Mouse (Mus musculus) stomach, embryonic 15.5 days (tissue): ENCODE measurements at regions not wholly inside any gene's neighbourhood (a gene's known extent, or its start where the extent isn't known, plus 50 kb on each side); places are given as distances from the start of the nearest gene placed in this dataset.

ENCODE experiments used
- ATAC-seq: fragments of 200-750 bp; cut with Nextera tagmentation; 2 replicates; pipeline ENCODE4 v1.8.0; 2017; ENCODE audit warnings: low read depth, moderate number of reproducible peaks, moderate TSS enrichment; ENCODE audit not compliant: insufficient read depth, low FRiP score
- H3K27ac ChIP-seq: fragments of 300-500 bp; sonication (generic); 2 replicates; pipeline ENCODE4 v1.5.1; 2015; ENCODE audit warnings: mild to moderate bottlenecking, inconsistent platforms
- H3K27me3 ChIP-seq: fragments of 300-500 bp; sonication (generic); replicated peaks from 2 replicates; pipeline ENCODE4 v1.6.1; 2015; ENCODE audit warnings: inconsistent platforms
- H3K36me3 ChIP-seq: fragments of 300-500 bp; sonication (generic); 2 replicates; pipeline ENCODE4 v1.6.1; 2015; ENCODE audit warnings: inconsistent platforms
- H3K4me1 ChIP-seq: fragments of 300-500 bp; sonication (generic); 2 replicates; pipeline ENCODE4 v1.6.1; 2015; ENCODE audit warnings: inconsistent platforms
- H3K4me2 ChIP-seq: fragments of 300-500 bp; sonication (generic); 2 replicates; pipeline ENCODE4 v1.6.1; 2015; ENCODE audit warnings: mild to moderate bottlenecking, inconsistent platforms
- H3K4me3 ChIP-seq: fragments of 300-500 bp; sonication (generic); replicated peaks from 2 replicates; pipeline ENCODE4 v1.5.1; 2015; ENCODE audit warnings: inconsistent platforms
- H3K9ac ChIP-seq: fragments of 300-500 bp; sonication (generic); 2 replicates; pipeline ENCODE4 v1.6.1; 2015; ENCODE audit warnings: inconsistent platforms
- H3K9me3 ChIP-seq: fragments of 300-500 bp; sonication (generic); 2 replicates; pipeline ENCODE4 v1.6.1; 2016; ENCODE audit warnings: inconsistent platforms
- WGBS: fragments of 180-500 bp; shearing (Covaris S2); methylation state at CpG from one replicate; pipeline ENCODE4 v1.1.7; 2015; 5-methylcytosine and 5-hydroxymethylcytosine counted together

GRCm38 (mm10) chr13:57169621-57170020 lies 273.8 kb upstream of the Trpc7 start:
- no peak for ATAC-seq
- 79% methylated on average over 2 of the region's 2 CpGs for WGBS
- Histone ChIP-seq H3K27ac (no peak overlapping the region), H3K27me3 (no peaks in the 10 kb centered on the region), H3K4me1 (no peaks in the 10 kb centered on the region), H3K36me3 (no peaks in the 10 kb centered on the region), H3K9ac (no peak overlapping the region), H3K4me2 (no peak overlapping the region), H3K4me3 (no peak overlapping the region), H3K9me3 (no peaks in the 10 kb centered on the region)

GRCm38 (mm10) chr13:57165367-57165766 lies 269.6 kb upstream of the Trpc7 start:
- no peak for ATAC-seq
- H3K9ac ChIP-seq: no peak overlapping the region
- no peak overlapping the region for H3K4me3 ChIP-seq
- H3K4me2 ChIP-seq: no peak overlapping the region
- H3K4me1 ChIP-seq: no peaks in the 10 kb centered on the region
- H3K36me3 ChIP-seq: no peaks in the 10 kb centered on the region
- 89% methylated on average over 2 of the region's 2 CpGs for WGBS
- H3K27ac ChIP-seq: no peak overlapping the region
- H3K9me3 ChIP-seq: no peaks in the 10 kb centered on the region
- no peaks in the 10 kb centered on the region for H3K27me3 ChIP-seq

- Histone ChIP-seq H3K9me3 (no peaks in the 10 kb centered on the region), H3K27me3 (no peaks in the 10 kb centered on the region), H3K27ac (no peak overlapping the region), H3K4me1 (no peaks in the 10 kb centered on the region), H3K36me3 (no peaks in the 10 kb centered on the region), H3K4me3 (no peak overlapping the region), H3K4me2 (no peak overlapping the region), H3K9ac (no peak overlapping the region)
- ATAC-seq: no peak
- 56% methylated on average over 5 of the region's 5 CpGs for WGBS
These were observed 257.0 kb upstream of the Trpc7 start for GRCm38 (mm10) chr13:57152787-57153186.

- Histone ChIP-seq H3K9ac (no peak overlapping the region), H3K27ac (no peak overlapping the region), H3K4me2 (no peak overlapping the region), H3K27me3 (no peaks in the 10 kb centered on the region), H3K4me1 (peaks cover 3% of the 10 kb centered on the region; the same call in 1 of the 2 replicates), H3K36me3 (no peaks in the 10 kb centered on the region), H3K4me3 (no peak overlapping the region), H3K9me3 (no peaks in the 10 kb centered on the region)
- ATAC-seq: no peak
- 29% methylated on average over 2 of the region's 2 CpGs for WGBS
These were observed 251.8 kb upstream of the Trpc7 start for GRCm38 (mm10) chr13:57147623-57148022.

- no peak for ATAC-seq
- Histone ChIP-seq H3K4me1 (peaks cover 3% of the 10 kb centered on the region; the same call in 1 of the 2 replicates), H3K9me3 (no peaks in the 10 kb centered on the region), H3K9ac (no peak overlapping the region), H3K4me3 (no peak overlapping the region), H3K27ac (no peak overlapping the region), H3K36me3 (no peaks in the 10 kb centered on the region), H3K27me3 (no peaks in the 10 kb centered on the region), H3K4me2 (no peak overlapping the region)
- WGBS: 48% methylated on average over 4 of the region's 4 CpGs
These were observed 250.9 kb upstream of the Trpc7 start for GRCm38 (mm10) chr13:57146708-57147107.

- no peak overlapping the region for H3K9ac ChIP-seq
- 50% methylated on average over 2 of the region's 2 CpGs for WGBS
- peaks cover 3% of the 10 kb centered on the region; the same call in 1 of the 2 replicates for H3K4me1 ChIP-seq
- no peaks in the 10 kb centered on the region for H3K36me3 ChIP-seq
- no peaks in the 10 kb centered on the region for H3K9me3 ChIP-seq
- no peaks in the 10 kb centered on the region for H3K27me3 ChIP-seq
- no peak overlapping the region for H3K27ac ChIP-seq
- no peak for ATAC-seq
- no peak overlapping the region for H3K4me3 ChIP-seq
- H3K4me2 ChIP-seq: no peak overlapping the region
These were observed 250.0 kb upstream of the Trpc7 start for GRCm38 (mm10) chr13:57145782-57146181.

DNA sequence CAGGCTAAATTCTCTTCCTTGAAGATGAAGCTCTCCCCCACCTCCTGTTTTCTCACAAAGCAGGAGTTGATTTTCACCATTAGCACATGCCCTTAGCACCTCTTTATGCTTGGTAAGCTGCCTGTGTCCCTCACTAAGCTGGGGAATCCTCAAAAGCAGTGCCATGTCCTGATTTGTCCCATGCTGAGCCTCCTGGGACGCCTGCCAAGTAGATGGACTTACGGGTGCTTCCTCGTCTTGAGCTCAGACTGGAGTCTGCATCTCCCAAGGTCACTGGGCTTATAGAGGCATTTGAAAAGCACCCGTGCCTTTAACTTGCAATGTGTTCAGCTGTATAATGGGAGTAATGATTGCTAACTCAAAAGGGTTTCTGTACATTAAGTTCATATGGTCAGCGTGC lies 247.1 kb upstream of the Trpc7 start:
- Histone ChIP-seq H3K4me1 (peaks cover 3% of the 10 kb centered on the region; the same call in 1 of the 2 replicates), H3K27ac (no peak overlapping the region), H3K9me3 (no peaks in the 10 kb centered on the region), H3K4me2 (no peak overlapping the region), H3K4me3 (no peak overlapping the region), H3K36me3 (no peaks in the 10 kb centered on the region), H3K9ac (no peak overlapping the region), H3K27me3 (no peaks in the 10 kb centered on the region)
- ATAC-seq: no peak
- 44% methylated on average over 5 of the region's 5 CpGs for WGBS

GRCm38 (mm10) chr13:57142441-57142840 lies 246.6 kb upstream of the Trpc7 start:
- Histone ChIP-seq H3K4me2 (no peak overlapping the region), H3K9ac (no peak overlapping the region), H3K36me3 (no peaks in the 10 kb centered on the region), H3K9me3 (no peaks in the 10 kb centered on the region), H3K4me1 (peaks cover 3% of the 10 kb centered on the region; the same call in 1 of the 2 replicates), H3K4me3 (no peak overlapping the region), H3K27me3 (no peaks in the 10 kb centered on the region), H3K27ac (no peak overlapping the region)
- 35% methylated on average over 2 of the region's 2 CpGs for WGBS
- no peak for ATAC-seq

- Histone ChIP-seq H3K9me3 (no peaks in the 10 kb centered on the region), H3K4me1 (no peaks in the 10 kb centered on the region), H3K9ac (no peak overlapping the region), H3K4me2 (no peak overlapping the region), H3K4me3 (no peak overlapping the region), H3K27me3 (no peaks in the 10 kb centered on the region), H3K36me3 (no peaks in the 10 kb centered on the region), H3K27ac (no peak overlapping the region)
- ATAC-seq: no peak
- WGBS: 58% methylated on average over 9 of the region's 9 CpGs
These were observed 220.1 kb upstream of the Trpc7 start for GRCm38 (mm10) chr13:57115936-57116335.

DNA sequence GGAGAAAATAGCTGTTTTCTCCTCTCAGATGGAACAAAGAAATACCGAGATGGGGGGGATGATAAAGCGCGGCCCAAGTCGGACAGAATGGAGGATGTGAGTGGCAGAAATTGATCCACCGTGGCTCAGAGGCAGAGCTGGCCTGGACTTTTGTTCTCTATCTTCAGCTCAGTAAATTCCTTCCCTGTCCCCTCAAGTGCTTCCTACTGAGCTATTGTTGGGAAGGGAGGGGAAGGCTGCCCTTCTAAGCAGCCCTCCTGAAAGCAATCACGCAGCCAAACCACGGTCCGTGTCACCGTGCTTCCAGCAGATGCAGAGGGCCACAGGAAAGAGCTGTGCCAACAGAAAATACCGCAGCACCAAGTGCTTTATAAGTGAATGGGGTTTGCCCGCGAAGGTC lies 212.2 kb upstream of the Trpc7 start:
- WGBS: 20% methylated on average over 12 of the region's 12 CpGs
- Histone ChIP-seq H3K9ac (no peak overlapping the region), H3K4me3 (no peak overlapping the region), H3K4me2 (no peak overlapping the region), H3K36me3 (no peaks in the 10 kb centered on the region), H3K27ac (no peak overlapping the region), H3K9me3 (no peaks in the 10 kb centered on the region), H3K27me3 (no peaks in the 10 kb centered on the region), H3K4me1 (no peaks in the 10 kb centered on the region)
- no peak for ATAC-seq

- Histone ChIP-seq H3K4me3 (no peak overlapping the region), H3K4me1 (no peaks in the 10 kb centered on the region), H3K9ac (no peak overlapping the region), H3K27me3 (no peaks in the 10 kb centered on the region), H3K36me3 (no peaks in the 10 kb centered on the region), H3K27ac (no peak overlapping the region), H3K9me3 (no peaks in the 10 kb centered on the region), H3K4me2 (no peak overlapping the region)
- no peak for ATAC-seq
- 82% methylated on average over 7 of the region's 7 CpGs for WGBS
These were observed 203.8 kb upstream of the Trpc7 start for GRCm38 (mm10) chr13:57099601-57100000.

DNA sequence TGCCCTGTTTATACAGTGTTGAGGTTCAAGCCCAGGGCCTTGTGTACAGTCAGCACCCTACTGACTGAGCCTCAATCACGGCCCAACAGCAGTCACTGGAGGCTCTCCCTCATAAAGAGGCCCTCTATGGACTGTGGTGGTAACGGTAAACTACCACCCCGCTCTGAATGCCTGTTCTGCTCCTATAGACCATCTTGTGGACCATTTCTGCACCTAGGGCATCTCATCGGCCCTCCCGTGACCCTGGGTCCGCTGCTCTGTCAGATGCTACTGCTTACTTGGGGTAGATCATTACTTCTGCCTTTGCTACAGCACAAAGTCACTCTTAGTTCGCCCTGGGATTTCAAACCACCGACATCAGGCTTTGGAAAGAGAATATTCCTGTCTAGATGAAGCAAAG lies 196.1 kb upstream of the Trpc7 start:
- Histone ChIP-seq H3K27ac (no peak overlapping the region), H3K9ac (no peak overlapping the region), H3K9me3 (no peaks in the 10 kb centered on the region), H3K36me3 (no peaks in the 10 kb centered on the region), H3K27me3 (no peaks in the 10 kb centered on the region), H3K4me1 (no peaks in the 10 kb centered on the region), H3K4me3 (no peak overlapping the region), H3K4me2 (no peak overlapping the region)
- no peak for ATAC-seq
- 89% methylated on average over 8 of the region's 8 CpGs for WGBS

- H3K36me3 ChIP-seq: no peaks in the 10 kb centered on the region
- no peak for ATAC-seq
These were observed 193.7 kb upstream of the Trpc7 start for GRCm38 (mm10) chr13:57089381-57090075.

More at GRCm38 (mm10) chr13:57089381-57090075, 193.7 kb upstream of the Trpc7 start:
- H3K4me1 ChIP-seq: no peaks in the 10 kb centered on the region
- 77% methylated on average over 13 of the region's 13 CpGs for WGBS
- H3K9ac ChIP-seq: no peak overlapping the region
- H3K4me3 ChIP-seq: no peak overlapping the region
- no peak overlapping the region for H3K27ac ChIP-seq
- no peaks in the 10 kb centered on the region for H3K9me3 ChIP-seq
- H3K27me3 ChIP-seq: no peaks in the 10 kb centered on the region
- H3K4me2 ChIP-seq: no peak overlapping the region
